Mouse (Mus musculus) bone marrow, adult 2 months (tissue): ENCODE measurements around the gene Dnaaf5. TPM values are rescaled to one million over a fixed set of nuclear protein-coding genes. Genes with fewer than 3 reads are reported as not detected.

Experiments
- H3K27ac ChIP-seq: fragments of 200-500 bp; 2 replicates; pipeline ENCODE4 v1.5.1; 2012; ENCODE audit warnings: low read depth, mild to moderate bottlenecking, control low read depth, inconsistent platforms, low read length; ENCODE audit not compliant: control insufficient read depth, poor library complexity, insufficient read depth
- H3K4me1 ChIP-seq: fragments of 200-500 bp; 2 replicates; pipeline ENCODE4 v1.6.1; 2011; ENCODE audit warnings: low read length; ENCODE audit not compliant: control insufficient read depth, insufficient read depth
- H3K4me3 ChIP-seq: fragments of 200-500 bp; replicated peaks from 2 replicates; pipeline ENCODE3; 2011; ENCODE audit warnings: mild to moderate bottlenecking, low read depth, low read length, control low read depth; ENCODE audit not compliant: control insufficient read depth
- CTCF ChIP-seq: fragments of 200-500 bp; IDR thresholded peaks from 2 replicates; pipeline ENCODE4 v1.5.1; 2011; ENCODE audit warnings: low read length, control low read depth; ENCODE audit not compliant: control insufficient read depth, insufficient read depth
- POLR2A ChIP-seq: fragments of 200-500 bp; IDR thresholded peaks from 2 replicates; pipeline ENCODE4 v1.6.1; 2011; ENCODE audit warnings: low read depth, mild to moderate bottlenecking, control low read depth, low read length, borderline replicate concordance; ENCODE audit not compliant: control insufficient read depth
- WGBS: fragments of 180-500 bp; shearing (Covaris S2); methylation state at CpG from one replicate; pipeline ENCODE4 v1.1.7; 2018; 5-methylcytosine and 5-hydroxymethylcytosine counted together
- polyA plus RNA-seq: library from polyadenylated mRNA; stranded (reverse); fragments of >200 nt; gene quantifications from 2 replicates; pipeline ENCODE4 v1.2.4, GENCODE M21; 2011; ENCODE audit warnings: low replicate concordance; ENCODE audit not compliant: missing spikeins, insufficient read depth, insufficient read length

The Dnaaf5 gene
- polyA plus RNA-seq, 1 experiment: 6.5 TPM

- peaks cover 3% of the 10 kb centered on the region; the same call in 1 of the 2 replicates for H3K4me1 ChIP-seq
- 89% methylated on average over 14 of the region's 14 CpGs for WGBS
- TF ChIP-seq CTCF: no peak
- TF ChIP-seq POLR2A: no peak
- no peak overlapping the region for H3K27ac ChIP-seq
- no peak overlapping the region for H3K4me3 ChIP-seq
These were observed 2.6 kb upstream of the Dnaaf5 start for GRCm38 (mm10) chr5:139147178-139148078.

DNA sequence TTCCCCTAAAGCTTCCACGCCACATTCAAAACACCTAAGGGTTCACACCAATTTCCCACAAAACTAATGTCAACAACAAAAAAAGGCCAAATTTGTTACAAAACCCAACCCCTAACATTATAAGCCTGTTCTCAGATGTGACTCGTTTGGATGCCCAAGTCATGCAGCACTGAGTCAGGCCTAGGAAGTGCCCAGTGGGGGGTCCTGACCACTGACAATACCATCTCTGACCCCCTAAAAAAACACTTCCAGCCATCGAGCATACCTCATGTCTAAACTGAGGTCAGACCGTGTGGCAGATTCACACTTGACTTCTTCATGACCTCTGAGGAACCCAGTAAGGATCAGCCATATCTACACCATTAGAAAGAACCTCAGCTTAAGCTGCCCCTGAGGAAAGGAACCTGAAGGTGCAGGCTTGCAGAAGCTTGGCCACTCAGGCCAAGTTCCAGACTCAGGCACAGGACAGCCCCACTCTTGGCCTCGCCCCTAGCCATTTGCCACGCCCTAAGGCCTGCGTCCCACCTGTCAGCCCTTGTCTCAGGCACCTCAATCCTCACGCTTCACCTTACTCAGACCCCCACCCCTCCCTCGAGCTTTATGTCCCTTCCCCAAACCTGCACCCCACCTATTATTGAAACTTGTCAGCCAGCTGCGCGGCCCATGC lies 884 bp upstream of the Dnaaf5 start:
- Histone ChIP-seq H3K4me1 (peaks cover 3% of the 10 kb centered on the region; the same call in 1 of the 2 replicates), H3K27ac (peak overlapping the region; percentile 30; the same call in 1 of the 2 replicates), H3K4me3 (peak overlapping the region; percentile 77)
- TF ChIP-seq CTCF: no peak
- 19% methylated on average over 11 of the region's 11 CpGs for WGBS

DNA sequence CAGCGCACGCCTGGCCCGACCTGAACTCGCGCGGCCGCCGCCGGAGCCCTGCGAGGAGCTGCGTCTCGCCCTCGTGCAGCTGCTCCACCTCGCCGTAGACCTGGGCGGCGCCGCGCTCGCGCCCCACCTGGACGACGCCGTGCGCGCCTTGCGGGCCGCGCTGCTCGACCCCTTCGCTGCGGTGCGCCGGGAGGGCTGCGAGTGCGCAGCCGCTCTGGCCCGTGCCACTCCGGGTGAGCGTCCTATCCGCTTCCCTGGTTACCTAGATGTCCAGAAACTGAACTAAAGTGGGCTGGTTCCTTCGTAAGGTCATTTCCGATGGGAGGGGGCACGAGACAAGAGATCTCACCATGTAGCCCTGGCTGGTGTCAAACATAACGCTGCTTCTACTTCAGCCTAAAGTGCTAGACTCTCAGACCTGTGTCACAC lies 594 bp downstream of the Dnaaf5 start:
- Histone ChIP-seq H3K4me1 (peaks cover 3% of the 10 kb centered on the region; the same call in 1 of the 2 replicates), H3K4me3 (peak overlapping the region; percentile 77), H3K27ac (0 out of 2 replicates have a peak overlapping the region, but pooled peaks have one; percentile 15)
- under 1% methylated on average over 43 of the region's 45 CpGs for WGBS
- no peak for TF ChIP-seq CTCF
- TF ChIP-seq POLR2A: peak; percentile 40; the same call in 1 of the 2 replicates

DNA sequence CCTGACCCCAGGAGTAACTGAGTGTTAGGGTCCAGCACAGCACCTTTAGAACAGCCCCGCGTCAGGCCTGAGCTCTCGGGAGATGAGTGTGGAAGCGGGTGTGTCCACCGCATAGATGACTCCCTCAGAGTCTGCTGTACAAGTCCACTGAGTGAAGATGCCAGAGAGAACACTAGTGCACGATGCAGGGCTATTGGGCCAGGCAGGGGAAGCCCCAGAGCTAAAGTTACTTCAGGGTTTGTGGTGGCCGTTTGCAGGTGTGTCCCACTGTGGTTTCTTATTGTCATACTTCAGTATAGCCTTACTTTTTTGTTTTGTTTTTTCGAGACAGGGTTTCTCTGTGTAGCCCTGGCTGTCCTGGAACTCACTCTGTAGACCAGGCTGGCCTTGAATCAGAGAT lies 10.9 kb downstream of the Dnaaf5 start:
- 43% methylated on average over 8 of the region's 8 CpGs for WGBS
- peaks cover 4% of the 10 kb centered on the region; the same call in 1 of the 2 replicates for H3K4me1 ChIP-seq

DNA sequence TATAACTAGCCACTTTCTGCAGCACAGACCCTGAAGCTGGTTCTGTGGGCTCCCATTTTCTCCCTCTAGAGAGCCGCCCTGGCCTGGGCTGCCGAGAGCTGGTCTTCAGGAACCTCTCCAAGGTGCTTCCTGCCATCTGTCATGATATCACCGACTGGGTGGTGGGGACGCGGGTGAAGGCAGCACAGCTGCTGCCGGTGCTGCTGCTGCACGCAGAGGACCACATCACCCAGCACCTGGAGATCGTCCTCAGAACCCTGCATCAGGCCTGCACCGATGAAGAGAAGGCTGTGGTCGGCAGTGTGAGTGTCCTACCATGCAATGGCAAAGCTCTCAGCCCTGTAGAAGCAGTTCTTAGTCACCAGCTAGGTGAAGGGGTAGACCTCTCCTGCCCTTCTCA lies 11.6 kb downstream of the Dnaaf5 start:
- H3K4me1 ChIP-seq: peaks cover 4% of the 10 kb centered on the region; the same call in 1 of the 2 replicates
- TF ChIP-seq CTCF: no peak
- peak; percentile 26; the same call in 1 of the 2 replicates for TF ChIP-seq POLR2A
- 14% methylated on average over 10 of the region's 10 CpGs for WGBS
- H3K4me3 ChIP-seq: no peak overlapping the region
- peak overlapping the region; percentile 82 for H3K27ac ChIP-seq

More for the DNA sequence above, 10.9 kb downstream of the Dnaaf5 start:
- Histone ChIP-seq H3K4me3 (no peak overlapping the region), H3K27ac (peak overlapping the region; percentile 82)
- TF ChIP-seq POLR2A: no peak
- no peak for TF ChIP-seq CTCF

- Histone ChIP-seq H3K4me3 (no peak overlapping the region), H3K4me1 (peaks cover under 1% of the 10 kb centered on the region; the same call in 1 of the 2 replicates), H3K27ac (peak overlapping the region; percentile 71)
- TF ChIP-seq POLR2A (no peak), CTCF (no peak)
- 22% methylated on average over 6 of the region's 6 CpGs for WGBS
These were observed 16.8 kb downstream of the Dnaaf5 start for GRCm38 (mm10) chr5:139166781-139167361.

- 33% methylated on average over 1 of the region's 1 CpGs for WGBS
- peak overlapping the region; percentile 71; the same call in 1 of the 2 replicates for H3K27ac ChIP-seq
These were observed 17.5 kb downstream of the Dnaaf5 start for GRCm38 (mm10) chr5:139167548-139167947.

More at GRCm38 (mm10) chr5:139167548-139167947, 17.5 kb downstream of the Dnaaf5 start:
- no peaks in the 10 kb centered on the region for H3K4me1 ChIP-seq
- TF ChIP-seq POLR2A (no peak), CTCF (no peak)
- H3K4me3 ChIP-seq: no peak overlapping the region
